Mouse (Mus musculus) heart, postnatal 0 days (tissue): ENCODE measurements around the gene Ntn4. TPM values are rescaled to one million over a fixed set of nuclear protein-coding genes. Genes with fewer than 3 reads are reported as not detected.
"Not testable (repeated sequence)": the region's sequence is repeated elsewhere in the genome, so short reads cannot be mapped to it uniquely, and the experiment has no call there.

Experiments
- ATAC-seq: fragments of 200-750 bp; cut with Nextera tagmentation; 2 replicates; pipeline ENCODE4 v1.8.0; 2017; ENCODE audit warnings: low read depth, moderate number of reproducible peaks, moderate library complexity; ENCODE audit not compliant: insufficient read depth
- DNase-seq: peaks from one replicate; pipeline ENCODE4 v3.0.0-alpha.2; 2016; ENCODE audit warnings: low spot score
- H3K27ac ChIP-seq: fragments of 300-500 bp; sonication (generic); 2 replicates; pipeline ENCODE4 v1.5.1; 2014; ENCODE audit warnings: low read depth, mild to moderate bottlenecking
- H3K27me3 ChIP-seq: fragments of 300-500 bp; sonication (generic); 2 replicates; pipeline ENCODE4 v1.6.1; 2014; ENCODE audit warnings: low read length, mixed read lengths; ENCODE audit not compliant: control insufficient read depth, insufficient read depth
- H3K36me3 ChIP-seq: fragments of 300-500 bp; sonication (generic); replicated peaks from 2 replicates; pipeline ENCODE4 v1.6.1; 2014; ENCODE audit warnings: low read length, mixed read lengths; ENCODE audit not compliant: control insufficient read depth, insufficient read depth
- H3K4me1 ChIP-seq: fragments of 300-500 bp; sonication (generic); 2 replicates; pipeline ENCODE4 v1.6.1; 2014; ENCODE audit warnings: antibody characterized with exemption; ENCODE audit not compliant: control insufficient read depth, insufficient read depth
- H3K4me2 ChIP-seq: fragments of 300-500 bp; sonication (generic); 2 replicates; pipeline ENCODE4 v1.6.1; 2014; ENCODE audit warnings: low read depth, mild to moderate bottlenecking, low read length, moderate library complexity
- H3K4me3 ChIP-seq: fragments of 300-500 bp; sonication (generic); 2 replicates; pipeline ENCODE4 v1.5.1; 2014; ENCODE audit warnings: low read depth, low read length
- H3K9ac ChIP-seq: fragments of 300-500 bp; sonication (generic); replicated peaks from 2 replicates; pipeline ENCODE4 v1.6.1; 2014; ENCODE audit warnings: low read depth, low read length, mixed read lengths
- H3K9me3 ChIP-seq: fragments of 300-500 bp; sonication (generic); replicated peaks from 2 replicates; pipeline ENCODE4 v1.6.1; 2016; ENCODE audit warnings: low read length; ENCODE audit not compliant: control insufficient read depth
- CTCF ChIP-seq: IDR thresholded peaks from 2 replicates; pipeline ENCODE4 v1.5.1; 2016; ENCODE audit warnings: antibody characterized with exemption, control low read depth, low read depth
- EP300 ChIP-seq: IDR thresholded peaks from 2 replicates; pipeline ENCODE4 v1.6.1; 2016; ENCODE audit warnings: antibody characterized with exemption, low read depth
- WGBS: fragments of 180-500 bp; shearing (Covaris S2); extraction: QIAGEN DNeasy Blood & Tissue Kit; methylation state at CpG from one replicate; pipeline ENCODE4 v1.1.7; 2014; 5-methylcytosine and 5-hydroxymethylcytosine counted together
- polyA plus RNA-seq: library from polyadenylated mRNA; unstranded; fragments of >200 nt; fragmentation: Nextera tagmentation; extraction: Ambion mirVana; gene quantifications from 2 replicates; pipeline ENCODE4 v1.2.1, GENCODE M21; 2015
- total RNA-seq: library from RNA; depleted of rRNA; stranded (reverse); fragments of >200 nt; gene quantifications from 2 replicates; pipeline ENCODE4 v1.2.3, GENCODE M21; 2014; ENCODE audit warnings: low replicate concordance

Gene Ntn4
- total and polyA plus RNA-seq, 2 experiments from 2014 or later, result 2.5 to 37.2 TPM

GRCm38 (mm10) chr10:93682185-93682747 is 41.8 kb downstream of the Ntn4 start:
- H3K4me3 ChIP-seq, result no peak overlapping the region
- peaks cover 7% of the 10 kb centered on the region; the same call in 1 of the 2 replicates for H3K36me3 ChIP-seq
- H3K4me1 ChIP-seq, result peaks cover 36% of the 10 kb centered on the region
- no peak overlapping the region for H3K4me2 ChIP-seq
- 66% methylated on average over 18 of the region's 18 CpGs for WGBS
- no peaks in the 10 kb centered on the region for H3K9me3 ChIP-seq
- ATAC-seq (no peak), DNase-seq (no peak)
- TF ChIP-seq CTCF (no peak), EP300 (no peak)
- no peaks in the 10 kb centered on the region for H3K27me3 ChIP-seq
- H3K9ac ChIP-seq, result no peak overlapping the region
- no peak overlapping the region for H3K27ac ChIP-seq

GRCm38 (mm10) chr10:93683185-93683584 is 42.7 kb downstream of the Ntn4 start:
- Histone ChIP-seq H3K4me3 (no peak overlapping the region), H3K27me3 (no peaks in the 10 kb centered on the region), H3K4me1 (peaks cover 34% of the 10 kb centered on the region), H3K4me2 (no peak overlapping the region), H3K9me3 (no peaks in the 10 kb centered on the region), H3K9ac (no peak overlapping the region), H3K27ac (no peak overlapping the region), H3K36me3 (peaks cover 7% of the 10 kb centered on the region; the same call in 1 of the 2 replicates)
- no peak for DNase-seq
- ATAC-seq, result no peak
- WGBS, result 92% methylated on average over 7 of the region's 7 CpGs
- TF ChIP-seq CTCF (no peak), EP300 (no peak)

- H3K9me3 ChIP-seq, result no peaks in the 10 kb centered on the region
- H3K4me2 ChIP-seq, result no peak overlapping the region
- H3K9ac ChIP-seq, result no peak overlapping the region
- 82% methylated on average over 4 of the region's 4 CpGs for WGBS
- no peak for DNase-seq
- no peak for TF ChIP-seq CTCF
- no peak for TF ChIP-seq EP300
- ATAC-seq, result no peak
- no peak overlapping the region for H3K27ac ChIP-seq
- H3K36me3 ChIP-seq, result peaks cover 7% of the 10 kb centered on the region; the same call in 1 of the 2 replicates
- peaks cover 27% of the 10 kb centered on the region for H3K4me1 ChIP-seq
- no peak overlapping the region for H3K4me3 ChIP-seq
- no peaks in the 10 kb centered on the region for H3K27me3 ChIP-seq
Measured at GRCm38 (mm10) chr10:93683896-93684295, 43.4 kb downstream of the Ntn4 start.

- H3K9me3 ChIP-seq, ATAC-seq, H3K36me3 ChIP-seq, H3K27ac ChIP-seq, DNase-seq, H3K27me3 ChIP-seq, H3K4me3 ChIP-seq, H3K9ac ChIP-seq, H3K4me2 ChIP-seq: not testable (repeated sequence)
- peaks cover 12% of the 10 kb centered on the region; the same call in 1 of the 2 replicates for H3K4me1 ChIP-seq
- 76% methylated on average over 3 of the region's 3 CpGs for WGBS
Measured at GRCm38 (mm10) chr10:93685416-93685815, 44.9 kb downstream of the Ntn4 start.

- no peak for ATAC-seq
- H3K4me1 ChIP-seq, result peaks cover 6% of the 10 kb centered on the region; the same call in 1 of the 2 replicates
- TF ChIP-seq EP300 (no peak), CTCF (no peak)
- H3K4me3 ChIP-seq, result no peak overlapping the region
- no peak overlapping the region for H3K4me2 ChIP-seq
- H3K27me3 ChIP-seq, result no peaks in the 10 kb centered on the region
- H3K9me3 ChIP-seq, result no peaks in the 10 kb centered on the region
- H3K9ac ChIP-seq, result no peak overlapping the region
- WGBS, result 95% methylated on average over 6 of the region's 6 CpGs
- DNase-seq, result no peak
- no peak overlapping the region for H3K27ac ChIP-seq
- H3K36me3 ChIP-seq, result peaks cover 7% of the 10 kb centered on the region; the same call in 1 of the 2 replicates
Measured at GRCm38 (mm10) chr10:93686579-93686978, 46.1 kb downstream of the Ntn4 start.

- DNase-seq, result no peak
- no peak overlapping the region for H3K4me3 ChIP-seq
- TF ChIP-seq CTCF (no peak), EP300 (no peak)
- H3K9me3 ChIP-seq, result no peaks in the 10 kb centered on the region
- no peak for ATAC-seq
- 90% methylated on average over 3 of the region's 3 CpGs for WGBS
- no peak overlapping the region for H3K4me2 ChIP-seq
- peaks cover 4% of the 10 kb centered on the region; the same call in 1 of the 2 replicates for H3K4me1 ChIP-seq
- peaks cover 7% of the 10 kb centered on the region; the same call in 1 of the 2 replicates for H3K36me3 ChIP-seq
- H3K9ac ChIP-seq, result no peak overlapping the region
- no peaks in the 10 kb centered on the region for H3K27me3 ChIP-seq
- H3K27ac ChIP-seq, result no peak overlapping the region
Measured at GRCm38 (mm10) chr10:93687781-93688180, 47.3 kb downstream of the Ntn4 start.
